14 mouse cellular contexts compared by ENCODE assay signal in the genomic region with DNA sequence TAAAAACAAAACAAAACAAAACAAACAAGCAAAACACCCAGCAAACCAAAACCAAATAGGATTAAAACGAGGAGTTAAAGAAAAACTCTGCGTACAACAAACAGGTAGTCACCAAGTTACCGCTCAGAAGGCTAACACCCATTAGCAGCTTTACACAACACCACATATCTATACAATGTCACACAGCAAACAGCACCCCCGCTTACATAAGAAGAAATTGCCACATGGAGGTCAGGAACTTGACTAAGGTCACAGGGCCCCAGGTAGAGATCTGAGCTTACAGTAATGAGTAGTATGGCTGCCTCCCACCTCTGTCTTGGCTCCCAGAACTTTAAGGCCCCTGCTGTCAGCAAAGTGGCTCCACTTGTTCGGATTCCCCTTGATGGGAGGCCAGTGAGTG. TPM values are rescaled to one million over a fixed set of nuclear protein-coding genes. Genes with fewer than 3 reads are reported as not detected.
A peak's percentile ranks its signal among the peaks of the same experiment; 100 is the strongest.
DNase-seq lines count a peak whose midpoint lies in the region; ATAC-seq and TF ChIP-seq lines count a peak whose summit lies in the region.
"Had no signal": no experiment of that assay in that cellular context is flagged by ENCODE, and none has a peak within 500 bp of the region (broad histone marks: within the 10 kb centered on the region; RNA-seq: fewer than 3 reads in every experiment).

No protein-coding gene starts in this region.

- H3K36me3 ChIP-seq in kidney, embryonic 14.5 days (ENCODE audit: control insufficient read depth, insufficient read depth, low read length), result no peaks in the 10 kb centered on the region
- no peaks in the 10 kb centered on the region for H3K36me3 ChIP-seq in neural tube, embryonic 13.5 days
- no peaks in the 10 kb centered on the region for H3K36me3 ChIP-seq in neural tube, embryonic 15.5 days
- no peaks in the 10 kb centered on the region for H3K36me3 ChIP-seq in liver, embryonic 15.5 days (replicated peaks)
- H3K36me3 ChIP-seq: forebrain, embryonic 12.5 days; hindbrain, embryonic 15.5 days; midbrain, embryonic 15.5 days had no signal

- no peak for TF ChIP-seq POLR2A in cerebellum, adult 2 months (IDR thresholded peaks at IDR 0.05; ENCODE audit: borderline replicate concordance, insufficient read depth, low read length)

- no peak overlapping the region for H3K4me2 ChIP-seq in kidney, embryonic 14.5 days (replicated peaks; ENCODE audit: low read depth, low read length)
- no peak overlapping the region for H3K4me2 ChIP-seq in neural tube, embryonic 13.5 days
- H3K4me2 ChIP-seq in neural tube, embryonic 15.5 days, result no peak overlapping the region
- H3K4me2 ChIP-seq in liver, embryonic 15.5 days, result no peak overlapping the region
- H3K4me2 ChIP-seq: forebrain, embryonic 12.5 days; hindbrain, embryonic 15.5 days; midbrain, embryonic 15.5 days had no signal

- H3K9ac ChIP-seq in kidney, embryonic 14.5 days (ENCODE audit: low read depth, low read length), result no peak overlapping the region
- H3K9ac ChIP-seq in neural tube, embryonic 13.5 days, result no peak overlapping the region
- no peak overlapping the region for H3K9ac ChIP-seq in neural tube, embryonic 15.5 days (replicated peaks)
- no peak overlapping the region for H3K9ac ChIP-seq in liver, embryonic 15.5 days
- H3K9ac ChIP-seq: forebrain, embryonic 12.5 days; hindbrain, embryonic 15.5 days; midbrain, embryonic 15.5 days had no signal

- DNase-seq in kidney, postnatal 10 days, result no peak
- no peak for DNase-seq in cerebellum, adult 2 months
- DNase-seq: cerebellum, postnatal 10 days; gastrocnemius, postnatal 25 days; kidney, adult 18-20 months; left cerebral cortex, postnatal 4 days had no signal

- ATAC-seq in kidney, embryonic 14.5 days (ENCODE audit: low FRiP score, low TSS enrichment), result no peak
- no peak for ATAC-seq in neural tube, embryonic 13.5 days (ENCODE audit: low read depth)
- ATAC-seq in neural tube, embryonic 15.5 days (ENCODE audit: low FRiP score), result no peak
- ATAC-seq in liver, embryonic 15.5 days (ENCODE audit: insufficient read depth), result peak; percentile 40; the same call in 1 of the 2 replicates
- ATAC-seq in CD4-positive, CD25-positive, alpha-beta regulatory T cell, adult 4 months, result no peak
- ATAC-seq: midbrain, embryonic 15.5 days had no signal

- TF ChIP-seq CTCF in cerebellum, adult 2 months (IDR thresholded peaks at IDR 0.05; ENCODE audit: borderline replicate concordance, insufficient read depth, low read depth, low read length), result no peak

- peaks cover 51% of the 10 kb centered on the region for H3K4me1 ChIP-seq in kidney, embryonic 14.5 days (ENCODE audit: control insufficient read depth, insufficient read depth, low read length)
- H3K4me1 ChIP-seq in neural tube, embryonic 13.5 days (replicated peaks), result peaks cover 33% of the 10 kb centered on the region
- peaks cover 37% of the 10 kb centered on the region for H3K4me1 ChIP-seq in neural tube, embryonic 15.5 days
- H3K4me1 ChIP-seq in liver, embryonic 15.5 days (replicated peaks), result peaks cover 19% of the 10 kb centered on the region
- H3K4me1 ChIP-seq in cerebellum, adult 2 months (ENCODE audit: control insufficient read depth, insufficient read depth, low read length), result peaks cover 6% of the 10 kb centered on the region

- 78% methylated on average over 5 of the region's 5 CpGs for WGBS in kidney, embryonic 14.5 days
- 88% methylated on average over 5 of the region's 5 CpGs for WGBS in neural tube, embryonic 13.5 days
- 90% methylated on average over 5 of the region's 5 CpGs for WGBS in neural tube, embryonic 15.5 days
- WGBS in liver, embryonic 15.5 days (ENCODE audit: insufficient replicate concordance), result 63% methylated on average over 5 of the region's 5 CpGs
- WGBS in cerebellum, adult 2 months, result 95% methylated on average over 5 of the region's 5 CpGs

- no peak overlapping the region for H3K4me3 ChIP-seq in kidney, embryonic 14.5 days (ENCODE audit: low read length)
- H3K4me3 ChIP-seq in neural tube, embryonic 13.5 days, result no peak overlapping the region
- no peak overlapping the region for H3K4me3 ChIP-seq in neural tube, embryonic 15.5 days (replicated peaks)
- no peak overlapping the region for H3K4me3 ChIP-seq in liver, embryonic 15.5 days (replicated peaks)
- H3K4me3 ChIP-seq in cerebellum, adult 2 months (replicated peaks; ENCODE audit: insufficient read depth, low read depth, low read length), result no peak overlapping the region
- H3K4me3 ChIP-seq: forebrain, embryonic 12.5 days; hindbrain, embryonic 15.5 days; midbrain, embryonic 15.5 days had no signal

- peak overlapping the region; percentile 85; the same call in 1 of the 2 replicates for H3K27ac ChIP-seq in kidney, embryonic 14.5 days (ENCODE audit: low read depth, low read length)
- H3K27ac ChIP-seq in neural tube, embryonic 13.5 days (replicated peaks), result peak overlapping the region; percentile 42
- no peak overlapping the region for H3K27ac ChIP-seq in neural tube, embryonic 15.5 days (replicated peaks)
- H3K27ac ChIP-seq in liver, embryonic 15.5 days (replicated peaks), result no peak overlapping the region
- H3K27ac ChIP-seq in cerebellum, adult 2 months (ENCODE audit: insufficient read depth, low read length), result no peak overlapping the region
- H3K27ac ChIP-seq: forebrain, embryonic 12.5 days; hindbrain, embryonic 15.5 days; midbrain, embryonic 15.5 days had no signal

- H3K27me3 ChIP-seq in kidney, embryonic 14.5 days (ENCODE audit: control insufficient read depth, insufficient read depth, low read length), result no peaks in the 10 kb centered on the region
- H3K27me3 ChIP-seq in neural tube, embryonic 13.5 days, result no peaks in the 10 kb centered on the region
- H3K27me3 ChIP-seq in neural tube, embryonic 15.5 days (replicated peaks), result no peaks in the 10 kb centered on the region; the same call in 1 of the 2 replicates
- no peaks in the 10 kb centered on the region for H3K27me3 ChIP-seq in liver, embryonic 15.5 days
- no peaks in the 10 kb centered on the region for H3K27me3 ChIP-seq in cerebellum, adult 2 months (ENCODE audit: control insufficient read depth, insufficient read depth, low read length)
- H3K27me3 ChIP-seq: forebrain, embryonic 12.5 days; hindbrain, embryonic 15.5 days; midbrain, embryonic 15.5 days had no signal

- H3K9me3 ChIP-seq in kidney, embryonic 14.5 days (ENCODE audit: control insufficient read depth, low read length), result no peaks in the 10 kb centered on the region
- H3K9me3 ChIP-seq in neural tube, embryonic 13.5 days, result no peaks in the 10 kb centered on the region
- no peaks in the 10 kb centered on the region for H3K9me3 ChIP-seq in neural tube, embryonic 15.5 days (replicated peaks)
- no peaks in the 10 kb centered on the region for H3K9me3 ChIP-seq in liver, embryonic 15.5 days (replicated peaks)
- H3K9me3 ChIP-seq: forebrain, embryonic 12.5 days; hindbrain, embryonic 15.5 days; midbrain, embryonic 15.5 days had no signal

RNA-seq across cellular contexts. Expression of a gene that starts 59.4 kb away (rescaled TPM):
- polyA plus RNA-seq in kidney, embryonic 14.5 days (2014; fragmentation: Nextera tagmentation; extraction: Ambion mirVana), result 41.6 and 45.3 TPM in 2 replicates
- 2.3 and 5.2 TPM in 2 replicates for polyA plus RNA-seq in neural tube, embryonic 13.5 days (2015; fragmentation: Nextera tagmentation; extraction: Ambion mirVana)
- polyA plus RNA-seq in neural tube, embryonic 15.5 days (2015; fragmentation: Nextera tagmentation; extraction: Ambion mirVana), result 1.9 and 2.5 TPM in 2 replicates
- 0.61 and 0.64 TPM in 2 replicates for polyA plus RNA-seq in liver, embryonic 15.5 days (2015; fragmentation: Nextera tagmentation; extraction: Ambion mirVana)
- 1.5 and 1.9 TPM in 2 replicates for polyA plus RNA-seq in cerebellum, adult 2 months (2012; rRNA removed)
- not detected for polyA plus RNA-seq in CD4-positive, CD25-positive, alpha-beta regulatory T cell, adult 4 months (2017; shearing (Covaris generic))

Comparison
In these comparisons a context has a peak if more than half of its experiments do, and no peak if none do; other contexts are left out.
1. H3K27ac ChIP-seq: peak in kidney, embryonic 14.5 days (single experiment) and neural tube, embryonic 13.5 days (single experiment); none in neural tube, embryonic 15.5 days (single experiment), liver, embryonic 15.5 days (single experiment) and cerebellum, adult 2 months (single experiment).